Comparison of ENCODE assay signal across 20 mouse cellular contexts in the genomic region with DNA sequence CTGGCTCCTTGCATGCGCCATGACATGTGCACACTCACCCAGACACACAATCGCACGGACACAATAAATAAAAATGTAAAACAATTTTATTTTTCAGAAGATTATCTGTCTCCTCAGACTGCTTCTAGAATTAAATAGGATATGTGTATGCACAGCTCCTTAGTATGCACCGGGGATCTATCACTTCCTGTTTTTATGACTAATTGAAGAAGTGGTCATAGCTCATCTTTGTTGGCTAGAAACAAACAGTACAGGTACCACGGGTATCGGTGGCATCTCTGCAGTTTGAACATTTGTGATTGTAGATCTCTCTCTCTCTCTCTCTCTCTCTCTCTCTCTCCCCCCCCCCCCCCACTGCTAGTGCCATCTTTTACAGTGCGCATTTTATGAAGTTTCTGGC.
"Had no signal": no experiment of that assay in that cellular context is flagged by ENCODE, and none has a peak within 500 bp of the region (broad histone marks: within the 10 kb centered on the region; RNA-seq: fewer than 3 reads in every experiment).

No protein-coding gene starts in this region.

- DNase-seq: liver, postnatal 0 days; lung, adult 2 months; lung, postnatal 14 days; lung, postnatal 36 days; right cerebral cortex, postnatal 14 days; right cerebral cortex, postnatal 4 days; spleen, adult 18-20 months; thymus, adult 2 months; thymus, postnatal 25 days; thymus, postnatal 4 days had no signal

- H3K4me3 ChIP-seq: lung, embryonic 15.5 days; megakaryocyte, embryonic 14.5 days; midbrain, embryonic 13.5 days; midbrain, embryonic 15.5 days; neural tube, embryonic 12.5 days; stomach, embryonic 15.5 days had no signal

- H3K27ac ChIP-seq: lung, embryonic 15.5 days; macrophage; midbrain, embryonic 13.5 days; midbrain, embryonic 15.5 days; neural tube, embryonic 12.5 days; stomach, embryonic 15.5 days; stomach, postnatal 0 days had no signal

- H3K9ac ChIP-seq: liver, postnatal 0 days; lung, embryonic 15.5 days; midbrain, embryonic 13.5 days; midbrain, embryonic 15.5 days; neural tube, embryonic 12.5 days; stomach, embryonic 15.5 days had no signal

- ATAC-seq: liver, postnatal 0 days; lung, postnatal 0 days; midbrain, embryonic 13.5 days; midbrain, embryonic 15.5 days had no signal

- H3K4me1 ChIP-seq: lung, embryonic 15.5 days; midbrain, embryonic 13.5 days; midbrain, embryonic 15.5 days; neural tube, embryonic 12.5 days; stomach, embryonic 15.5 days had no signal

- H3K36me3 ChIP-seq: lung, embryonic 15.5 days; midbrain, embryonic 13.5 days; midbrain, embryonic 15.5 days; neural tube, embryonic 12.5 days; stomach, embryonic 15.5 days had no signal

- H3K9me3 ChIP-seq: lung, embryonic 15.5 days; midbrain, embryonic 13.5 days; midbrain, embryonic 15.5 days; neural tube, embryonic 12.5 days; stomach, embryonic 15.5 days had no signal

- H3K27me3 ChIP-seq: lung, embryonic 15.5 days; midbrain, embryonic 13.5 days; midbrain, embryonic 15.5 days; neural tube, embryonic 12.5 days; stomach, embryonic 15.5 days had no signal

- H3K4me2 ChIP-seq: lung, embryonic 15.5 days; midbrain, embryonic 11.5 days; midbrain, embryonic 13.5 days; midbrain, embryonic 15.5 days; neural tube, embryonic 12.5 days; stomach, embryonic 15.5 days had no signal
